Mouse (Mus musculus) small intestine, adult 2 months (tissue): ENCODE data around the gene Sult6b2.

Experiments
- CTCF ChIP-seq: fragments of 200-500 bp; IDR thresholded peaks from 2 replicates; pipeline ENCODE4 v1.5.1; 2012; ENCODE audit warnings: low read depth, mild to moderate bottlenecking, control low read depth, inconsistent platforms, low read length, moderate library complexity, mixed read lengths; ENCODE audit not compliant: insufficient replicate concordance, insufficient read length; ENCODE audit errors: extremely low read depth
- POLR2A ChIP-seq: fragments of 200-500 bp; IDR thresholded peaks from 2 replicates; pipeline ENCODE4 v1.6.1; 2012; ENCODE audit warnings: low read depth, mild to moderate bottlenecking, control low read depth, inconsistent platforms, low read length, moderate library complexity

- TF ChIP-seq POLR2A (no peak), CTCF (no peak)
Measured at GRCm38 (mm10) chr6:142799704-142800374, 4.5 kb downstream of the Sult6b2 start.
